In the genomic region with DNA sequence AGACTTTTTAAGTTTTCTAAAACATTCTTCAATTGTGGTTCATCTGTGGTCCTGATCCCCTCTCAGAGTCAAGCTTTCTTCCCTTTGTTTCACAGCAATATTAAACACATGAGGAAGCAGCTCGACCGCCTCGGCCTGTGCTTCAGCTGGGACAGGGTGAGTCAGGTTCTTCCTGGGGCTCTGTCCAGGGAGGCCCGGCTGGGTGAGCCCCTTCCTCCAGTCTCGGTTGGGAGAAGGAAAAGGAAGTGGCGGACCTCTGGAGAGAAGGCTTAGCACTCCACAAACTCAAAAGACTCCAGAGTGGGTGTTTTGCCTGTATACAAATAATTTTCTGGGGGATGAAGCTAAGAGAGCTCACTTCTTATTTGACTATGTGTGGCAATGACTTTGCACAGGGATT, we compare ENCODE assay signal across 27 mouse cellular contexts. TPM values are rescaled to one million over a fixed set of nuclear protein-coding genes. Genes with fewer than 3 reads are reported as not detected.
DNase-seq lines count a peak whose midpoint lies in the region; ATAC-seq and TF ChIP-seq lines count a peak whose summit lies in the region.
"Had no signal": no experiment of that assay in that cellular context is flagged by ENCODE, and none has a peak within 500 bp of the region (broad histone marks: within the 10 kb centered on the region; RNA-seq: fewer than 3 reads in every experiment).

No protein-coding gene starts in this region.

- no peak for DNase-seq in kidney, postnatal 0 days (ENCODE audit: low spot score)
- no peak for DNase-seq in kidney, postnatal 25 days
- no peak for DNase-seq in midbrain, embryonic 10.5 days (ENCODE audit: low spot score)
- no peak for DNase-seq in midbrain, embryonic 11.5 days (ENCODE audit: low spot score, missing footprints)
- DNase-seq: adrenal gland, postnatal 10 days; adrenal gland, postnatal 36 days; B cell, adult 2 months; cerebellum, adult 18-20 months; cerebellum, adult 9-10 months; cerebellum, postnatal 14 days; gastrocnemius, postnatal 10 days; gastrocnemius, postnatal 36 days; heart, postnatal 10 days; heart, postnatal 36 days had no signal

- no peak overlapping the region for H3K4me2 ChIP-seq in intestine, embryonic 15.5 days (replicated peaks)
- no peak overlapping the region for H3K4me2 ChIP-seq in intestine, postnatal 0 days (replicated peaks; ENCODE audit: low read depth)
- H3K4me2 ChIP-seq in kidney, postnatal 0 days (ENCODE audit: low read length): no peak overlapping the region
- H3K4me2 ChIP-seq in midbrain, embryonic 11.5 days: no peak overlapping the region
- H3K4me2 ChIP-seq: forebrain, embryonic 13.5 days; heart, embryonic 11.5 days; heart, embryonic 15.5 days; hindbrain, embryonic 13.5 days had no signal

- H3K27ac ChIP-seq in intestine, embryonic 15.5 days: 0 out of 2 replicates have a peak overlapping the region, but pooled peaks have one; percentile 15
- H3K27ac ChIP-seq in intestine, postnatal 0 days (ENCODE audit: low read depth, low read length): no peak overlapping the region
- H3K27ac ChIP-seq in kidney, postnatal 0 days: peak overlapping the region; percentile 60; the same call in 1 of the 2 replicates
- 0 out of 2 replicates have a peak overlapping the region, but pooled peaks have one; percentile 17 for H3K27ac ChIP-seq in midbrain, embryonic 10.5 days (replicated peaks)
- no peak overlapping the region for H3K27ac ChIP-seq in midbrain, embryonic 11.5 days (ENCODE audit: low read depth, low read length)
- H3K27ac ChIP-seq: forebrain, embryonic 10.5 days; forebrain, embryonic 13.5 days; heart, embryonic 15.5 days; hindbrain, embryonic 10.5 days; hindbrain, embryonic 13.5 days had no signal

- no peaks in the 10 kb centered on the region for H3K36me3 ChIP-seq in intestine, embryonic 15.5 days
- H3K36me3 ChIP-seq in intestine, postnatal 0 days (ENCODE audit: control insufficient read depth, insufficient read depth): peaks cover 3% of the 10 kb centered on the region; the same call in 1 of the 2 replicates
- H3K36me3 ChIP-seq in kidney, postnatal 0 days (ENCODE audit: insufficient read depth, low read length): no peaks in the 10 kb centered on the region
- H3K36me3 ChIP-seq in midbrain, embryonic 10.5 days: peaks cover 6% of the 10 kb centered on the region; the same call in 1 of the 2 replicates
- no peaks in the 10 kb centered on the region for H3K36me3 ChIP-seq in midbrain, embryonic 11.5 days (ENCODE audit: control insufficient read depth, insufficient read depth, low read length)

- TF ChIP-seq CTCF in intestine, postnatal 0 days (IDR thresholded peaks at IDR 0.05; ENCODE audit: low read depth): no peak
- no peak for TF ChIP-seq CTCF in kidney, postnatal 0 days (IDR thresholded peaks at IDR 0.05; ENCODE audit: low read depth)

- no peak for ATAC-seq in intestine, embryonic 15.5 days
- ATAC-seq in intestine, postnatal 0 days: no peak
- ATAC-seq in kidney, postnatal 0 days (replicated peaks; ENCODE audit: low FRiP score, low read depth): no peak
- no peak for ATAC-seq in midbrain, embryonic 11.5 days (ENCODE audit: low FRiP score)
- ATAC-seq: forebrain, embryonic 13.5 days; forebrain, embryonic 16.5 days; hindbrain, embryonic 16.5 days; Patski had no signal

- 40% methylated on average over 6 of the region's 6 CpGs for WGBS in intestine, embryonic 15.5 days
- WGBS in intestine, postnatal 0 days: 32% methylated on average over 6 of the region's 6 CpGs
- 47% methylated on average over 6 of the region's 6 CpGs for WGBS in kidney, postnatal 0 days
- 75% methylated on average over 6 of the region's 6 CpGs for WGBS in midbrain, embryonic 10.5 days
- 83% methylated on average over 6 of the region's 6 CpGs for WGBS in midbrain, embryonic 11.5 days

- no peak overlapping the region for H3K4me3 ChIP-seq in intestine, embryonic 15.5 days (replicated peaks)
- H3K4me3 ChIP-seq in intestine, postnatal 0 days (ENCODE audit: low read depth, low read length): no peak overlapping the region
- H3K4me3 ChIP-seq in kidney, postnatal 0 days (replicated peaks; ENCODE audit: low read depth, low read length): no peak overlapping the region
- H3K4me3 ChIP-seq in midbrain, embryonic 10.5 days: no peak overlapping the region
- H3K4me3 ChIP-seq in midbrain, embryonic 11.5 days (ENCODE audit: low read depth, low read length): no peak overlapping the region
- H3K4me3 ChIP-seq: forebrain, embryonic 10.5 days; forebrain, embryonic 13.5 days; heart, embryonic 15.5 days; hindbrain, embryonic 10.5 days; hindbrain, embryonic 13.5 days had no signal

- H3K9ac ChIP-seq in intestine, embryonic 15.5 days: no peak overlapping the region
- no peak overlapping the region for H3K9ac ChIP-seq in intestine, postnatal 0 days (ENCODE audit: low read depth, low read length)
- no peak overlapping the region for H3K9ac ChIP-seq in kidney, postnatal 0 days (ENCODE audit: low read depth, low read length)
- no peak overlapping the region for H3K9ac ChIP-seq in midbrain, embryonic 11.5 days (ENCODE audit: low read length)
- H3K9ac ChIP-seq: forebrain, embryonic 13.5 days; heart, embryonic 15.5 days; hindbrain, embryonic 13.5 days had no signal

- H3K9me3 ChIP-seq in intestine, embryonic 15.5 days: no peaks in the 10 kb centered on the region
- no peaks in the 10 kb centered on the region for H3K9me3 ChIP-seq in intestine, postnatal 0 days (ENCODE audit: control insufficient read depth)
- H3K9me3 ChIP-seq in kidney, postnatal 0 days (replicated peaks; ENCODE audit: low read length): no peaks in the 10 kb centered on the region
- H3K9me3 ChIP-seq in midbrain, embryonic 10.5 days (replicated peaks): no peaks in the 10 kb centered on the region
- no peaks in the 10 kb centered on the region for H3K9me3 ChIP-seq in midbrain, embryonic 11.5 days (ENCODE audit: control insufficient read depth, low read length)
- H3K9me3 ChIP-seq: forebrain, embryonic 10.5 days; forebrain, embryonic 13.5 days; G1E; heart, embryonic 15.5 days; hindbrain, embryonic 10.5 days; hindbrain, embryonic 13.5 days had no signal

- H3K27me3 ChIP-seq in intestine, embryonic 15.5 days (replicated peaks): no peaks in the 10 kb centered on the region
- no peaks in the 10 kb centered on the region for H3K27me3 ChIP-seq in intestine, postnatal 0 days (replicated peaks; ENCODE audit: control insufficient read depth, insufficient read depth, low read length)
- H3K27me3 ChIP-seq in kidney, postnatal 0 days (ENCODE audit: insufficient read depth, low read length): no peaks in the 10 kb centered on the region
- no peaks in the 10 kb centered on the region for H3K27me3 ChIP-seq in midbrain, embryonic 10.5 days (ENCODE audit: low read depth, poor library complexity, severe bottlenecking)
- H3K27me3 ChIP-seq in midbrain, embryonic 11.5 days (ENCODE audit: control insufficient read depth, insufficient read depth, low read length): no peaks in the 10 kb centered on the region
- H3K27me3 ChIP-seq: CH12.LX; forebrain, embryonic 13.5 days; heart, embryonic 15.5 days; hindbrain, embryonic 13.5 days; Patski had no signal

- peaks cover 7% of the 10 kb centered on the region; the same call in 1 of the 2 replicates for H3K4me1 ChIP-seq in intestine, embryonic 15.5 days (replicated peaks)
- 0 out of 2 replicates have a peak, but pooled peaks cover 3% of the 10 kb centered on the region for H3K4me1 ChIP-seq in intestine, postnatal 0 days (replicated peaks; ENCODE audit: control insufficient read depth, insufficient read depth, low read length)
- H3K4me1 ChIP-seq in kidney, postnatal 0 days (replicated peaks; ENCODE audit: insufficient read depth, low read length): no peaks in the 10 kb centered on the region
- peaks cover 17% of the 10 kb centered on the region for H3K4me1 ChIP-seq in midbrain, embryonic 10.5 days
- no peaks in the 10 kb centered on the region; the same call in 1 of the 2 replicates for H3K4me1 ChIP-seq in midbrain, embryonic 11.5 days (ENCODE audit: control insufficient read depth, insufficient read depth, low read length)
- H3K4me1 ChIP-seq: hindbrain, embryonic 13.5 days had no signal

RNA-seq across cellular contexts. Expression of a gene that starts 28.1 kb away (rescaled TPM):
- polyA plus RNA-seq in intestine, embryonic 15.5 days (2015; fragmentation: Nextera tagmentation; extraction: Ambion mirVana): 932 and 948 TPM in 2 replicates
- 1,655 and 2,242 TPM in 2 replicates for polyA plus RNA-seq in intestine, postnatal 0 days (2015; fragmentation: Nextera tagmentation; extraction: Ambion mirVana)
- polyA plus RNA-seq in kidney, postnatal 0 days (2015; fragmentation: Nextera tagmentation; extraction: Ambion mirVana): 1,450 and 1,696 TPM in 2 replicates
- polyA plus RNA-seq in midbrain, embryonic 10.5 days (2016; fragmentation: Nextera tagmentation; extraction: Ambion mirVana): 584 and 607 TPM in 2 replicates
- polyA plus RNA-seq in midbrain, embryonic 11.5 days (2014; fragmentation: Nextera tagmentation; extraction: Ambion mirVana): 860 and 869 TPM in 2 replicates

Comparison
In these comparisons a context has a peak if more than half of its experiments do, and no peak if none do; other contexts are left out.
1. H3K27ac ChIP-seq: peak in intestine, embryonic 15.5 days (single experiment), kidney, postnatal 0 days (single experiment) and midbrain, embryonic 10.5 days (single experiment); none in intestine, postnatal 0 days (single experiment) and midbrain, embryonic 11.5 days (single experiment).